Mouse (Mus musculus): Measurements from ENCODE around the gene Dctn1.

DNA sequence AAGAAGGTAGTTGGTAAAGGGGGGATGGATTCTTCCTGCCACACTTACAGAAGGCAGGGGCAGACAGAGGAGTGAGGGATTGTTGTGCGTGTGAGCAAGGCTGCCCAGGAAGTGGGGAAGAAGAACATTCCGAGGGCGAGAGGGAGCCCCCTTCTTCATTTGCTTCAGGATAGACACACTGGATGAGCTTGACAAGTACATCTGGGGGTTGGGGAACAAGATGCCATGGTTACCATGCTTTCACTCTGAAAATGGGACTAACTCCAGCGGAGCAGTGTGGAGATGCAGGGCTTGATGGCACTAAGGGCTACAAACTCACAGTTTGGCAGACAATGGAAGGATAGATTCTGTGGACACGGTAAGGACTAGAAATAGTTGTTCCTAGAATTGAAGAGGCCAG lies 5.3 kb downstream of the Dctn1 start:
- TF ChIP-seq CTCF (IDR thresholded peaks at IDR 0.05; ENCODE audit: low read depth, low read length) (no peak), TAL1 (conservative IDR thresholded peaks at IDR 0.05; ENCODE audit: low read depth, low read length) (no peak), POLR2AphosphoS5 (IDR thresholded peaks at IDR 0.05; ENCODE audit: insufficient replicate concordance, low read depth, low read length) (no peak), GATA1 (IDR thresholded peaks at IDR 0.05; ENCODE audit: borderline replicate concordance, low read length) (no peak), GATA2 (IDR thresholded peaks at IDR 0.05; ENCODE audit: borderline replicate concordance, low read depth, low read length) (no peak)

Measured in G1E (cell line).